In genomic region chr5:117193748-117194147, GRCm38 (mm10) we compare ENCODE assay signal across 28 mouse cellular contexts.
DNase-seq lines count a peak whose midpoint lies in the region; ATAC-seq and TF ChIP-seq lines count a peak whose summit lies in the region.
"Had no signal": no experiment of that assay in that cellular context is flagged by ENCODE, and none has a peak within 500 bp of the region (broad histone marks: within the 10 kb centered on the region; RNA-seq: fewer than 3 reads in every experiment).

No protein-coding gene starts in this region.

- TF ChIP-seq POLR2A in lung, adult 2 months (IDR thresholded peaks at IDR 0.05; ENCODE audit: borderline replicate concordance, extremely low read depth, low read depth, low read length): no peak
- no peak for TF ChIP-seq POLR2A in embryonic fibroblast, embryonic 13.5 days (IDR thresholded peaks at IDR 0.05; ENCODE audit: low read depth, low read length)

- H3K4me3 ChIP-seq in heart, embryonic 15.5 days: no peak overlapping the region
- H3K4me3 ChIP-seq in heart, embryonic 11.5 days (ENCODE audit: low read depth, low read length): no peak overlapping the region
- H3K4me3 ChIP-seq in lung, adult 2 months (replicated peaks; ENCODE audit: extremely low read depth, low read depth, low read length): no peak overlapping the region
- no peak overlapping the region for H3K4me3 ChIP-seq in embryonic fibroblast, embryonic 13.5 days (ENCODE audit: insufficient read depth, low read length)
- H3K4me3 ChIP-seq: embryonic facial prominence, embryonic 12.5 days; embryonic facial prominence, embryonic 15.5 days; erythroblast, embryonic 14.5 days; forebrain, embryonic 12.5 days; forebrain, embryonic 15.5 days; heart, embryonic 13.5 days; hindbrain, embryonic 10.5 days; hindbrain, embryonic 13.5 days; intestine, embryonic 15.5 days had no signal

- no peaks in the 10 kb centered on the region for H3K36me3 ChIP-seq in heart, embryonic 15.5 days
- H3K36me3 ChIP-seq in heart, embryonic 11.5 days (ENCODE audit: control insufficient read depth, insufficient read depth, low read length): peaks cover 4% of the 10 kb centered on the region; the same call in 1 of the 2 replicates
- H3K36me3 ChIP-seq: embryonic facial prominence, embryonic 12.5 days; embryonic facial prominence, embryonic 15.5 days; forebrain, embryonic 15.5 days had no signal

- WGBS in heart, embryonic 15.5 days: 52% methylated on average over 7 of the region's 7 CpGs
- WGBS in heart, embryonic 11.5 days (ENCODE audit: insufficient replicate concordance): 63% methylated on average over 7 of the region's 7 CpGs
- WGBS in lung, adult 2 months: 75% methylated on average over 7 of the region's 7 CpGs

- peak; percentile 43; the same call in 1 of the 2 replicates for ATAC-seq in heart, embryonic 15.5 days (replicated peaks; ENCODE audit: insufficient number of reproducible peaks, insufficient read depth, low FRiP score, low read depth)
- no peak for ATAC-seq in heart, embryonic 11.5 days (replicated peaks; ENCODE audit: insufficient number of reproducible peaks, low FRiP score, low TSS enrichment)
- ATAC-seq: CD4-positive, CD25-positive, alpha-beta regulatory T cell, adult 4 months; forebrain, embryonic 15.5 days; hindbrain, embryonic 16.5 days; intestine, embryonic 15.5 days had no signal

- H3K4me2 ChIP-seq in heart, embryonic 15.5 days: no peak overlapping the region
- no peak overlapping the region for H3K4me2 ChIP-seq in heart, embryonic 11.5 days
- H3K4me2 ChIP-seq: embryonic facial prominence, embryonic 12.5 days; embryonic facial prominence, embryonic 15.5 days; forebrain, embryonic 12.5 days; forebrain, embryonic 15.5 days; heart, embryonic 13.5 days; hindbrain, embryonic 13.5 days; intestine, embryonic 15.5 days had no signal

- no peaks in the 10 kb centered on the region for H3K27me3 ChIP-seq in heart, embryonic 15.5 days
- no peaks in the 10 kb centered on the region for H3K27me3 ChIP-seq in heart, embryonic 11.5 days (ENCODE audit: control insufficient read depth, insufficient read depth, low read length)
- H3K27me3 ChIP-seq: embryonic facial prominence, embryonic 12.5 days; embryonic facial prominence, embryonic 15.5 days; forebrain, embryonic 12.5 days; forebrain, embryonic 15.5 days; heart, embryonic 13.5 days; hindbrain, embryonic 13.5 days; intestine, embryonic 15.5 days had no signal

- peaks cover 3% of the 10 kb centered on the region for H3K4me1 ChIP-seq in heart, embryonic 15.5 days (replicated peaks)
- H3K4me1 ChIP-seq in heart, embryonic 11.5 days (ENCODE audit: control insufficient read depth, insufficient read depth, low read length): no peaks in the 10 kb centered on the region
- no peaks in the 10 kb centered on the region for H3K4me1 ChIP-seq in lung, adult 2 months (ENCODE audit: control insufficient read depth, insufficient read depth, low read length)
- H3K4me1 ChIP-seq in embryonic fibroblast, embryonic 13.5 days (ENCODE audit: control insufficient read depth, insufficient read depth, low read length): no peaks in the 10 kb centered on the region; the same call in 1 of the 2 replicates
- H3K4me1 ChIP-seq: embryonic facial prominence, embryonic 12.5 days; embryonic facial prominence, embryonic 15.5 days; forebrain, embryonic 12.5 days; forebrain, embryonic 15.5 days; hindbrain, embryonic 10.5 days; hindbrain, embryonic 13.5 days; intestine, embryonic 15.5 days had no signal

- no peak overlapping the region for H3K27ac ChIP-seq in heart, embryonic 15.5 days
- H3K27ac ChIP-seq in heart, embryonic 11.5 days (ENCODE audit: low read depth, low read length): no peak overlapping the region
- 0 out of 2 replicates have a peak overlapping the region, but pooled peaks have one; percentile 15 for H3K27ac ChIP-seq in embryonic fibroblast, embryonic 13.5 days (ENCODE audit: insufficient read depth, low read length)
- H3K27ac ChIP-seq: embryonic facial prominence, embryonic 12.5 days; embryonic facial prominence, embryonic 15.5 days; forebrain, embryonic 12.5 days; forebrain, embryonic 15.5 days; heart, embryonic 13.5 days; hindbrain, embryonic 10.5 days; hindbrain, embryonic 13.5 days; intestine, embryonic 15.5 days had no signal

- DNase-seq in heart, postnatal 10 days: peak; percentile 35 to 51
- no peak for DNase-seq in heart, postnatal 36 days
- DNase-seq in lung, postnatal 25 days (ENCODE audit: low spot score): peak; percentile 16
- no peak for DNase-seq in lung, adult 2 months
- no peak for DNase-seq in frontal cortex, postnatal 10 days (ENCODE audit: low spot score in 2 of 2)
- DNase-seq: adrenal gland, adult 2 months; adrenal gland, postnatal 14 days; cerebellum, adult 11 months; cerebellum, adult 2 months; cerebellum, adult 9-11 months; cerebellum, postnatal 25 days; gastrocnemius, postnatal 10 days; gastrocnemius, postnatal 36 days; kidney, adult 11 months had no signal

- intact Hi-C loops in heart, postnatal 10 days (cut with DNase I): no loop called here
- intact Hi-C loops in heart, postnatal 36 days (cut with DNase I): no loop called here

- no peak overlapping the region for H3K9ac ChIP-seq in heart, embryonic 15.5 days
- H3K9ac ChIP-seq in heart, embryonic 11.5 days (ENCODE audit: low read depth, low read length): no peak overlapping the region
- H3K9ac ChIP-seq: embryonic facial prominence, embryonic 12.5 days; embryonic facial prominence, embryonic 15.5 days; forebrain, embryonic 12.5 days; forebrain, embryonic 15.5 days; heart, embryonic 13.5 days; hindbrain, embryonic 13.5 days; intestine, embryonic 15.5 days had no signal

- TF ChIP-seq CTCF in lung, adult 2 months (IDR thresholded peaks at IDR 0.05; ENCODE audit: insufficient read depth, low read length): no peak
- TF ChIP-seq CTCF in embryonic fibroblast, embryonic 13.5 days (IDR thresholded peaks at IDR 0.05; ENCODE audit: borderline replicate concordance, insufficient read depth, low read length): no peak

- H3K9me3 ChIP-seq in heart, embryonic 15.5 days (replicated peaks): no peaks in the 10 kb centered on the region
- no peaks in the 10 kb centered on the region for H3K9me3 ChIP-seq in heart, embryonic 11.5 days (replicated peaks; ENCODE audit: control insufficient read depth, low read length)
- H3K9me3 ChIP-seq: embryonic facial prominence, embryonic 15.5 days; forebrain, embryonic 12.5 days; forebrain, embryonic 15.5 days; heart, embryonic 13.5 days; hindbrain, embryonic 10.5 days; hindbrain, embryonic 13.5 days; intestine, embryonic 15.5 days had no signal

Comparison
In these comparisons a context has a peak if more than half of its experiments do, and no peak if none do; other contexts are left out.
1. DNase-seq: peak in heart, postnatal 10 days (2 of 2) and lung, postnatal 25 days (single experiment); none in heart, postnatal 36 days (0 of 2), lung, adult 2 months (single experiment) and frontal cortex, postnatal 10 days (0 of 2).